Mouse (Mus musculus) layer of hippocampus, adult 2 months (tissue): ENCODE data around the gene Spice1. TPM values are rescaled to one million over a fixed set of nuclear protein-coding genes. Genes with fewer than 3 reads are reported as not detected.
A peak's percentile ranks its signal among the peaks of the same experiment; 100 is the strongest.

Experiments
- DNase-seq, 2 experiments: peaks; one replicate each; pipeline ENCODE4 v3.0.0; 2022; ENCODE audit warnings: low spot score in 2 of 2
- H3K27ac ChIP-seq: fragments of 200-600 bp; 2 replicates; pipeline ENCODE4 v1.8.1; 2022
- H3K4me3 ChIP-seq: fragments of 200-600 bp; 2 replicates; pipeline ENCODE4 v1.8.1; 2022; ENCODE audit warnings: mild to moderate bottlenecking
- CTCF ChIP-seq: fragments of 200-600 bp; conservative IDR thresholded peaks from 2 replicates; pipeline ENCODE4 v1.8.1; 2022; ENCODE audit warnings: antibody characterized with exemption, mild to moderate bottlenecking, moderate library complexity
- total RNA-seq, 2 experiments: library from RNA; stranded (reverse); gene quantifications; 2 replicates each; pipeline ENCODE4 v1.2.3; 2021

Gene Spice1
- total RNA-seq, 2 experiments from 2014 or later: 20.6 to 23.3 TPM

DNA sequence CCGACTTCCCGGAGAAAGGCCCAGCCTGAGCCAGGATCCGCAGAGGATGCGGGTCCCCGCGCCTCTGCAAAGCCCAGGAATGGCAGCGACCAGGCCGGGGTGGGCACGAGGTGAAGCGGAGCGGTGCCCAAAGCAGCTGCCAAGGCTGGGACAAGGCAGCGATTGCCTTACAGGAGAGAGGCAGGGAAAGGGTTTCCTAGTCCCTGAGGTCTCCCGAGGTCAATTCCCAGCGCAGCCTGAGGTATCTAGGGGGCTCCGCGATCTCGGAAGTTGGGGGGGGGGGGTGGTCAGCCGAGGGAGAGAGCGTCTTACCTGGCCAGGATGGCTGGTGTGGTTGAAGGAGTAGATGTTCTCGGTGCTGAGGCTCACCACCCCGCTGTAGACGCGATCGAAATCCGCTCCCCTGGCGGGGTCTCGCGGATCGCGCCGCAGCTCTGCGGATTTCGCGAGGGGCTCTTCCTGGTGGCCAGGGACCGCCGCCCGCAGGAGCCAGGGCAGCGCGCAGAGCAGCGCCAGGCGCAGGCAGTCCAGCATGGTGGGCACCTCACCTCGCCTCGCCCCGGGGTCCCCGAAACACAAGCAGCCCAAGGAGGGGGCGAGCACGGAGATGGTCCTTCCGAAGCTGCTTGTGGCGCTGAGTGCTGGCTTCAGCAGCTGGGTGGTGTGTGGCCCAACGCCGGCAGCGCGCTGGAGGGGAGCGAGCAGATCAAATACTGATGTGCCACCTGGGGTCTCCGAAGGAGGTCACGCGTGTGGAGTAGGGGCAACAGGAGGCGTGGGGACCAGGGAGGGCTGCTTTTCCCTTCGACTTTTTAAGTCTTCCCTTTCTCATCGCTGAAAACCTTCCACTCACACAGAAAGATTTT, 14.7 kb upstream of the Spice1 start:
- no peak; the same call in 1 of the 2 replicates for TF ChIP-seq CTCF
- H3K27ac ChIP-seq: peak overlapping the region; percentile 98
- no peak for DNase-seq
- peak overlapping the region; percentile 81 for H3K4me3 ChIP-seq

DNA sequence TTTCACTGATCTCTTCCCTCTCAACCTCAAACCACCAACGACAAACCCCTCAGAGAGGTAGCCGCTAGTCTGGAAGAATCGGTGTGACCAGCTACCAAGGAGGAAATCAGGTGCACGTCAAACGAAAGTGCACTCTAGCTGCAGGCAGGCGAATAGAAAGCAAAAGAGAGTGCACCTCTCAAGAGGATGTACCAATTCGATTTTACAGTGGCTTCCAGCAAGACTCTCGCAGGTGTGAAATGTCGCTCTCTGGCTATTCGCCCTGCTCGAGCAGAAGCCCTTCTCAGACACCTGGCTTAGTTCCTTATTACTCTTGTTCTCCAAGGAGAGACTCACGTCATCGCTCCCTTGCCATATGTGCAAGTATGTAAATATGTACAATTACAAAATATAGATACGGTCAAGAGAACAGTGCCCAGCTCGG, 14.0 kb upstream of the Spice1 start, which contains the start of gene Sidt1:
Gene Sidt1, minus strand, starts transcription at position 336 of the 424 bp plus-strand sequence.
- DNase-seq: peak in 1 of 2 experiments; percentile 41
- H3K4me3 ChIP-seq: peak within 1 kb of the TSS; percentile 81
- peak; percentile 36; the same call in 1 of the 2 replicates for TF ChIP-seq CTCF
- H3K27ac ChIP-seq: peak within 1 kb of the TSS; percentile 98

DNA sequence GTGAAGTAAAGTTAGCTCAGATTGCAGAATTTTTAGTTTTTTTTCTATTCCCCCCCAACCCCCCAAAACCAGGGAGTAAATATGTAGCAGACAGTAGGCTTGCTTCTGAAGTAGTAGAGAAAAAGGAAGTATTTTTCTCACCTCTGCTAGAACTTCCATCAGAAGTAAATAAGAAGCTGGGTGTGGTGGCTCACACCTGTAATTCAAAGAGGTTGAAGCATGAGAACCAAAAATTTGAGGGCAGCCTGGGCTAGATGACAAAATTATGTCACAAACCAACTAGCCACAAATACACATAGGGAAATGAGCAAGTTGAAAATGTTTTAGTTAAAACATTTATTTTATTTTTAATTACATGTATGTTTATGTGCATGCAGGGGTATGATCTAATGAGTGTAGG, 9.4 kb upstream of the Spice1 start:
- no peak overlapping the region for H3K4me3 ChIP-seq
- no peak for DNase-seq
- TF ChIP-seq CTCF: no peak
- H3K27ac ChIP-seq: no peak overlapping the region

DNA sequence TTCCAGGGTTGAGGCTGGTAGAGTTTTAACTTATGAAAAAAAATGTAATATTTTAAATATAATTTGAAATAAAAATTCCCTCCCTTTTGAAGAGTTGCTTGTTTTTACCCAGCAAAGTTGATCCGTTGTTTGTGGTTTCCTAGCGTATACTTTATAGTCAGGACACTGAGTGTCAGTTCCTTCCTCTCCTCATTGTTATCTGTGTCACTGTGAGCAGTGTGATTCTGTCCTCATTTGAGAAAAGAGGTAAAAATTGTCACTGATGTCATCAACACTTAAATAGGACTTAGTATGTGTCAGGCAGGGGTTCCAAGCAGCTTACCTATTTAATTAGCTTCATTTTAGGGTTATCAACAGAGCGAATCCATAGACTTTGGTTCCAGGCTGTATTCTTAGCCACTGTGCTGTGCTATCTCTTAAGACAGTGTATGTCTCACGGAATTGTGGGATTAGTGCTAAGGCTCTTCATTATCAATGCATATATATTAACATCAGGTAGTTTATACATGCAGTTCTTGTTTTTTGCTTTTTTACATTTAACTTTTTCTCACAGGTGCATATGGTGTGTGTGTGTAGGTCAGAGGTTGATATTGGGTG, 3.0 kb downstream of the Spice1 start:
- H3K27ac ChIP-seq: no peak overlapping the region
- H3K4me3 ChIP-seq: no peak overlapping the region
- DNase-seq: no peak
- no peak for TF ChIP-seq CTCF

DNA sequence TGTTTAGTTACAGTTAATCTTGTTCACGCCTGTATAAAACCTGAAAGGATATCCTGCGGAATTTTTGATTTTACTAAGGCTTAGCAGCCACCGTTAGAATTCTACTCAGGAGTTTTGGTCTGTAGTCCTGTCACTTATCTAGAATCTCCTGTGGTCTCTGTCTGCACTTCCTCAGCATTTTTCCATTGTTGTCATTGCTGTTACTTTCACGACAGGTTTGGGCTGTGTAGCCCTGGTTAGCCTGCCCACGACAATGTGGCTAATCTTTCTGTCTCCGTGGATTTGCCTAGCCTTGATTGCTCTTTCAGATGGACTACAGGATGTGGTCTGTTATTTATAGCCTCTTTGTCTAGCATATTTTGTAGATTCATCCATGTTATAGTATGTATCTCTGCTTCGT, 9.4 kb downstream of the Spice1 start:
- no peak for DNase-seq
- H3K27ac ChIP-seq: no peak overlapping the region
- no peak for TF ChIP-seq CTCF
- no peak overlapping the region for H3K4me3 ChIP-seq

DNA sequence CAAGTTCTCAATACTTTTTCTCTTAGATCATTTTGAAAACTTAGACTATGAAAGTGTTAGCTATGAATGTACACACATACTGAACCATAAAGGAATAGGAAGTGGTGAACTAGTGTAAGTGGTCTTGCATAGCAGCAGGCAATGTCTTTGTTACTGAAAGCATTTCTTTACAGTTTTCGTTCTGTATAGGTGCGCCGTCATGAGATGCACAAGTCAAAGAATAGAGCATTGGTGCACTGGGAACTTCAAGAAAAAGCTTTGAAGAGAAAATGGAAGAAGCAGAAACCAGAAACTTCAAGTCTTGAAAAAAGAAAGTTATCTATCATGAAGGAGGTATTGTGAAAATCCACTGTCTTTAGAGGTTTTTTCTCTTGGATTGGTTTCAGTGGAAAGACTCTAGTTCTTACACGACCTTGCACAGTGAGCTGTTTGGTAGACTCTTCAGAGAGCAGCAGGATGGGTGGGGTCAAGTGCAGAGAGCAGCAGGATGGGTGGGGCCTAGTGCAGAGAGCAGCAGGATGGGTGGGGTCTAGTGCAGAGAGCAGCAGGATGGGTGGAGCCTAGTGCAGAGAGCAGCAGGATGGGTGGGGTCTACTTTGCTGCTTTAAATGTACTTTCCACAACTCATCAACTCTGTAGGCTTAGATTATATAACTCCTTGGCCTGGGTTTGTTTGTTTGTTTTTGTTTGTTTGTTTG, 10.8 kb downstream of the Spice1 start:
- TF ChIP-seq CTCF: no peak
- Histone ChIP-seq H3K4me3 (no peak overlapping the region), H3K27ac (no peak overlapping the region)
- no peak for DNase-seq

DNA sequence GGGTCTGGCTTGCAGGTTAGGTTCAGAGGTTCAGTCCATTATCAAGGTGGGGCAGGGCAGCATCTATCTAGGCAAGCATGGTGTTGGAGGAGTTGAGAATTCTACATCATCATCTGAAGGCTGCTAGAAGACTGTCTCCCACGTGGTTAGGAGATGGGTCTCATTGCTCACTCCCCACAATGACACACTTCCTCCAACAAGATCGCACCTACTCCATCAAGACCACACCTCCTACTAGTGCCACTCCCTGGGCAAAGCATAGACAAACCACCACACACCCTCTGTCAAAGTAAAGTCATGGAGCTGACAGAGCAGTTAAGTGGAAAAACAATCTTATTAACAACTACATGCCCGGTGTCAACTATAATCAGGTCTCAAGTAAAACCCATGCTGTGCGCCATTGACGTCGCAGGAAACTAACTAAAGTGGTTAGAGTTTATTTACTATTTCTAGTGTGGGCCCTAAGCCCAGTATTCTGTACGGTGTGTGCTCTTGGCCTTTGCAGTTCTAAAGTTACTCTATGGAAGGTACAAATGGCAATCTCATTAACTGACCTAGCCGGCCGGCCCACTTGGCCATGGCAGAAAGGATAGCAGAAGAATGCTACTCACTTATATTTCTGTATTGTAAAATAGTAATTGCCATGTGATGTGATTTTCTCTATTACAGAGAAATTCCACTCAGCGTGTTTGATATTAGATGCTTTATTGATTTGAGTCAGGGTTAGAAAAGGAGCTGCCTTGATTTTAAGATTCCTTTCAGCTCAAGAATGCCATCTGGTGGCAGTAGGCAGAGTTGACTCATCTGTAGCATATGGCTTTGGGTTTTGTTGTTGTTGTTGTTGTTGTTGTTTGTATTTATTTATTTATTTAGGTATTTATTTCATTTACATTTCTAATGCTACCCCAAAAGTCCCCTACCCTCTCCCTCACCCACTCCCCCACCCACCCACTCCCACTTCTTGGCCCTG, 15.3 kb downstream of the Spice1 start:
- peak; percentile 90 for TF ChIP-seq CTCF
- peak; percentile 27 to 55 for DNase-seq
- Histone ChIP-seq H3K4me3 (no peak overlapping the region), H3K27ac (no peak overlapping the region)

DNA sequence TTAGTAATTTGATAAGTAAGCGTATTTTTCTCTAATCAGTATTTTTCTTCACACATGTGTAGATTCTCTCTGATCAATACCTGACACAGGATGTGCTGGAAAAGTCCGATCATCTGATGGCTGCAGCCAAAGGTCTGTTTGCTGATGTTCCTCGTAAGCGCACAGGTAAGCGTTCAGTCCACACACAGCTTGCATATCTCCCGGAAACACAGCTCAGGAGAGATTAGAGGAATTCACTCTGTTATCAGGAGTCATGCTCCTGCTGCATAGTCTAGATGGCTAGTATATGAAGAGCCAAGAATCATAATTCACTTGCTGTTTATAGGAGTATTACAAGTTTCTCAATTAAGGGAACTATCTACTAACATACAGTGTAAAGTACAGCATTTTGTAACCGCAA, 18.6 kb downstream of the Spice1 start:
- Histone ChIP-seq H3K27ac (no peak overlapping the region), H3K4me3 (no peak overlapping the region)
- DNase-seq: no peak
- no peak for TF ChIP-seq CTCF

DNA sequence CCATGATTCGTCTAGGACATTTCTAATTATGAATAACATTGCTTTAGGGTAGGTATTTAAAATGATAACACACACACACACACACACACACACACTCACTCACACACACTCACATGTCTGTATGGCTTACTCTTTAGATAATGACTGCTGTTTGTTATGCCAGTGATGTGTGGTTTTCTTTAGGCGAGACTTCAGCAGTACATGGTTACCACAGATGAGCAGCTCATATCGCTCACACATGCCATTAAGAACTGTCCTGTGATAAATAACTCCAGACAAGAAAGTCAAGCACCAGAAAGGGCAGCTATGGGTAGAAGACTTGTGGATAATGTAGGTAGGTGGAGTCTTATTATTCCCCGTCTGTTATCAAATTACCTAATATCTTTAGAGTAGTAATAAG, 28.5 kb downstream of the Spice1 start:
- no peak for DNase-seq
- TF ChIP-seq CTCF: no peak
- no peak overlapping the region for H3K27ac ChIP-seq
- no peak overlapping the region for H3K4me3 ChIP-seq

DNA sequence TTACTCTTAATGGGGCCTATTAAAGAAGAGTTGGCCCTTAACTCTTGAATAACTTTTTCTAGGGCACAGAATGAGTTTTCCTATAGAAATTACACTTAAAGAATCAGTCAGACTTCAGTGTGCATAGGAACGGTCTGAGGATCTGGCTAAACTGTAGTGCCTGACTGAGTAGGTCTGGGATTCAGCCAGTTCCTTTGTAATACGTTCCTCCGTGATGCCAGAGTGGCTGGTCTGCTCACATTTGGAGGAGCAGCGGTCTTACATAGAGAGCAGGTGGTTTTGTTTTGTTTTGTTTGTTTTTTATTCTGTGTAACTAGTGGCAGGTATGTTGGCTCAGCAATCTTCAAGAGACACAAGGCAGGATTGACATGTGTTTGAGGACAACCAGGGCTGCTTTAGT, 33.1 kb downstream of the Spice1 start:
- no peak for DNase-seq
- TF ChIP-seq CTCF: no peak
- Histone ChIP-seq H3K4me3 (no peak overlapping the region), H3K27ac (no peak overlapping the region)

DNA sequence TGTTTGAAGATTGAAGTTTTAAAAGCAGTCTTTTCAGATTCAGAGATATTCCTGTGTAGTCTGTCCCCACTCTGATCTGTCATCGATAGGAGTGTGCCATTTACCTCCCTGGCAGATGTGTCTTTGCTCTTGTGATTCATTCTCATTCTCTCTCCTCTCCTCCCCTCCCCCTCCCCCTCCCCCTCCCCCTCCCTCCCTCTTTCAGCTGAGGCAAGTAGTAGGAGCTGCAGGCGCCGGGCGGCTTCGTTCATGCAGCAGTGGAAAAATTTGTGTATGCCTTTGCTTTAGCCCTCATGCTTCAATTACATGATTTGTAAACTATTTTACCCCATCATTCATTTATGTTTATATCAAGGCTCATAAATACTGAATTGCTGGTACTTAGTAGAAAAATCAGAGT, 34.7 kb downstream of the Spice1 start:
- no peak for TF ChIP-seq CTCF
- Histone ChIP-seq H3K27ac (no peak overlapping the region), H3K4me3 (no peak overlapping the region)
- DNase-seq: no peak

DNA sequence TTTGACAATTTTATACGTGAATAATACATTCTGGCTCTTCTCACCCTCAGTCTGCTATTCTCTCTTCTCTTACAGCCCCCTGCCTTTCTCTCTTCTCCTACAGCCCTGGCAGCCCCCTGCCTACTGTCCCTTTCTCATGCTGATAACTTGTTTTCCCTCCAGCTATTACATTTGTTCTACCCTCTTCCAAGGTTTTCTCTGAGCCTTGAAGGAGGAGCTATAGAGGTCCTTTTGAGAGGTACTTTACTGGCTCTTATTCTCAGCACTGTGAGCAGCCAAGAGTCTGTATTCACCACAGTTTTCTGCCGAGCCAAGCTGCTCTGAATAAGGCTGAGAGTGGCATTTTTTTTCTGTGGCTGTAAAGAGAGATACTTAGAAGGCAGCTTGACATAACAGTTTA, 36.6 kb downstream of the Spice1 start:
- no peak for DNase-seq
- no peak overlapping the region for H3K4me3 ChIP-seq
- peak overlapping the region; percentile 11; the same call in 1 of the 2 replicates for H3K27ac ChIP-seq
- TF ChIP-seq CTCF: no peak
